Mouse (Mus musculus) MEL (cell line): ENCODE measurements around the gene Rnaseh2b. TPM values are rescaled to one million over a fixed set of nuclear protein-coding genes. Genes with fewer than 3 reads are reported as not detected.

Source experiments
- DNase-seq: peaks from one replicate; pipeline ENCODE4 v3.0.0; 2011; ENCODE audit warnings: low read depth, low spot score
- H3K27ac ChIP-seq: 2 replicates; pipeline ENCODE4 v1.5.1; 2012; ENCODE audit warnings: low read depth, mild to moderate bottlenecking, control low read depth, low read length, moderate library complexity; ENCODE audit not compliant: control insufficient read depth
- H3K27me3 ChIP-seq, 2 experiments: fragments of 150-350 bp in 1 of 2; sonication (generic) in 1 of 2; 2 replicates each; pipeline ENCODE4 v1.6.1; 2012; ENCODE audit warnings: low read length in 2 of 2, mild to moderate bottlenecking in 2 of 2, improper control_type of control experiment in 1 of 2, moderate library complexity in 1 of 2; ENCODE audit not compliant: insufficient read depth in 2 of 2, control insufficient read depth in 1 of 2
- H3K36me3 ChIP-seq, 2 experiments: 2 replicates each; pipeline ENCODE4 v1.6.1; 2012 to 2014; ENCODE audit warnings: low read length in 2 of 2, improper control_type of control experiment in 1 of 2, inconsistent platforms in 1 of 2, mild to moderate bottlenecking in 1 of 2; ENCODE audit not compliant: insufficient read depth in 2 of 2, control insufficient read depth in 1 of 2
- H3K4me1 ChIP-seq, 2 experiments: fragments of 150-350 bp in 1 of 2; sonication (generic) in 1 of 2; 2 replicates each; pipeline ENCODE4 v1.6.1; 2012; ENCODE audit warnings: low read length in 2 of 2, improper control_type of control experiment in 1 of 2, mild to moderate bottlenecking in 1 of 2; ENCODE audit not compliant: insufficient read depth in 2 of 2, control insufficient read depth in 1 of 2
- H3K4me3 ChIP-seq, 2 experiments: fragments of 150-350 bp in 1 of 2; sonication (generic) in 1 of 2; 2 replicates each; pipeline ENCODE4 v1.5.1; 2012; ENCODE audit warnings: low read depth in 2 of 2, low read length in 2 of 2, mild to moderate bottlenecking in 2 of 2, moderate library complexity in 2 of 2, control low read depth in 1 of 2, improper control_type of control experiment in 1 of 2; ENCODE audit not compliant: control insufficient read depth in 1 of 2, insufficient read depth in 1 of 2
- H3K79me2 ChIP-seq: 2 replicates; pipeline ENCODE4 v1.6.1; 2012; ENCODE audit warnings: mild to moderate bottlenecking, low read length, moderate library complexity; ENCODE audit not compliant: control insufficient read depth, poor library complexity, insufficient read depth
- H3K9ac ChIP-seq: 2 replicates; pipeline ENCODE4 v1.6.1; 2012; ENCODE audit warnings: low read depth, mild to moderate bottlenecking, control low read depth, low read length, moderate library complexity; ENCODE audit not compliant: control insufficient read depth, poor library complexity, severe bottlenecking
- H3K9me3 ChIP-seq: fragments of 150-350 bp; sonication (generic); replicated peaks from 2 replicates; pipeline ENCODE4 v1.6.1; 2012; ENCODE audit warnings: mild to moderate bottlenecking, low read length, improper control_type of control experiment, moderate library complexity; ENCODE audit not compliant: insufficient read depth
- CHD1 ChIP-seq: IDR thresholded peaks from 2 replicates; pipeline ENCODE4 v1.6.1; 2012; ENCODE audit warnings: low read depth, mild to moderate bottlenecking, inconsistent platforms, low read length, improper control_type of control experiment
- CTCF ChIP-seq, 3 experiments: IDR thresholded peaks in 2 of 3; conservative IDR thresholded peaks in 1 of 3; 2 replicates each; pipeline ENCODE4 v1.5.1; 2011 to 2012; ENCODE audit warnings: low read length in 3 of 3, low read depth in 2 of 3, mild to moderate bottlenecking in 2 of 3, improper control_type of control experiment in 1 of 3, inconsistent platforms in 1 of 3, mixed read lengths in 1 of 3, moderate library complexity in 1 of 3; ENCODE audit not compliant: control insufficient read depth in 1 of 3, insufficient read depth in 1 of 3, poor library complexity in 1 of 3, severe bottlenecking in 1 of 3
- HCFC1 ChIP-seq: IDR thresholded peaks from 2 replicates; pipeline ENCODE4 v1.6.1; 2012; ENCODE audit warnings: low read depth, mild to moderate bottlenecking, inconsistent platforms, low read length, improper control_type of control experiment, moderate library complexity
- MAZ ChIP-seq: IDR thresholded peaks from 2 replicates; pipeline ENCODE4 v1.6.1; 2012; ENCODE audit warnings: low read depth, mild to moderate bottlenecking, inconsistent platforms, low read length, improper control_type of control experiment
- MEF2A ChIP-seq: IDR thresholded peaks from 2 replicates; pipeline ENCODE4 v1.6.1; 2014; ENCODE audit warnings: low read depth, mild to moderate bottlenecking, inconsistent platforms, low read length, improper control_type of control experiment; ENCODE audit not compliant: poor library complexity, insufficient replicate concordance, severe bottlenecking; ENCODE audit errors: extremely low read depth
- MXI1 ChIP-seq: IDR thresholded peaks from 2 replicates; pipeline ENCODE4 v1.6.1; 2011; ENCODE audit warnings: mild to moderate bottlenecking, low read depth, low read length, improper control_type of control experiment
- MYB ChIP-seq: IDR thresholded peaks from 2 replicates; pipeline ENCODE4 v1.6.1; 2011; ENCODE audit warnings: mild to moderate bottlenecking, low read depth, low read length, improper control_type of control experiment
- NELFE ChIP-seq: IDR thresholded peaks from 2 replicates; pipeline ENCODE4 v1.6.1; 2011; ENCODE audit warnings: low read depth, low read length, improper control_type of control experiment
- NRF1 ChIP-seq: IDR thresholded peaks from 2 replicates; pipeline ENCODE4 v1.6.1; 2014; ENCODE audit warnings: low read depth, mild to moderate bottlenecking, inconsistent platforms, low read length, improper control_type of control experiment, moderate library complexity; ENCODE audit not compliant: poor library complexity, insufficient read depth, severe bottlenecking
- POLR2AphosphoS2 ChIP-seq: IDR thresholded peaks from 2 replicates; pipeline ENCODE4 v1.6.1; 2011; ENCODE audit warnings: low read length, improper control_type of control experiment
- RAD21 ChIP-seq: IDR thresholded peaks from 2 replicates; pipeline ENCODE4 v1.6.1; 2011; ENCODE audit warnings: mild to moderate bottlenecking, low read depth, low read length, improper control_type of control experiment
- RCOR1 ChIP-seq: IDR thresholded peaks from 2 replicates; pipeline ENCODE4 v1.6.1; 2012; ENCODE audit warnings: low read depth, mild to moderate bottlenecking, inconsistent platforms, low read length, improper control_type of control experiment
- SMC3 ChIP-seq: IDR thresholded peaks from 2 replicates; pipeline ENCODE4 v1.6.1; 2011; ENCODE audit warnings: low read depth, low read length, improper control_type of control experiment
- TCF12 ChIP-seq: IDR thresholded peaks from 2 replicates; pipeline ENCODE4 v1.6.1; 2014; ENCODE audit warnings: low read depth, mild to moderate bottlenecking, inconsistent platforms, low read length, improper control_type of control experiment, moderate library complexity
- UBTF ChIP-seq: IDR thresholded peaks from 2 replicates; pipeline ENCODE4 v1.6.1; 2012; ENCODE audit warnings: low read depth, mild to moderate bottlenecking, inconsistent platforms, low read length, improper control_type of control experiment, moderate library complexity, borderline replicate concordance; ENCODE audit not compliant: insufficient read depth
- USF1 ChIP-seq: IDR thresholded peaks from 2 replicates; pipeline ENCODE4 v1.6.1; 2014; ENCODE audit warnings: low read depth, mild to moderate bottlenecking, inconsistent platforms, low read length, improper control_type of control experiment, moderate library complexity
- ZC3H11A ChIP-seq: IDR thresholded peaks from 2 replicates; pipeline ENCODE4 v1.6.1; 2012; ENCODE audit warnings: low read depth, mild to moderate bottlenecking, inconsistent platforms, low read length, improper control_type of control experiment
- ZMIZ1 ChIP-seq: IDR thresholded peaks from 2 replicates; pipeline ENCODE4 v1.6.1; 2012; ENCODE audit warnings: low read depth, mild to moderate bottlenecking, inconsistent platforms, low read length, improper control_type of control experiment, moderate library complexity
- ZNF384 ChIP-seq: IDR thresholded peaks from 2 replicates; pipeline ENCODE4 v1.6.1; 2012; ENCODE audit warnings: low read depth, mild to moderate bottlenecking, inconsistent platforms, low read length, improper control_type of control experiment
- polyA plus RNA-seq, 2 experiments: library from polyadenylated mRNA; stranded (reverse) in 1 of 2; unstranded in 1 of 2; fragments of >175 nt in 1 of 2; fragments of >200 nt in 1 of 2; gene quantifications; 2 replicates each; pipeline versions ENCODE4 v1.2.1 to v1.2.4; 2012; ENCODE audit warnings: low replicate concordance in 2 of 2, low read depth in 1 of 2; ENCODE audit not compliant: insufficient read length in 2 of 2, insufficient read depth in 1 of 2, missing spikeins in 1 of 2
- total RNA-seq: library from RNA; depleted of rRNA; stranded (reverse); fragments of 300-350 nt; gene quantifications from 2 replicates; pipeline ENCODE4 v1.2.3, GENCODE M21; 2012

Gene Rnaseh2b
- total and polyA plus RNA-seq, 3 experiments: 50.2 to 412 (median 88.2) TPM

- Histone ChIP-seq H3K9me3 (no peaks in the 10 kb centered on the region), H3K79me2 (no peaks in the 10 kb centered on the region), H3K36me3 (no peaks in the 10 kb centered on the region; a peak in 1 of 4 replicates), H3K4me1 (peaks cover 0 to 4% of the 10 kb centered on the region in 2 experiments; a peak in 1 of 4 replicates), H3K9ac (no peak overlapping the region), H3K27ac (no peak overlapping the region), H3K4me3 (no peak overlapping the region), H3K27me3 (no peaks in the 10 kb centered on the region; a peak in 1 of 4 replicates)
- no peak for TF ChIP-seq NRF1
- no peak for DNase-seq
These were observed 43.1 kb upstream of the Rnaseh2b start for GRCm38 (mm10) chr14:62249251-62249650.

GRCm38 (mm10) chr14:62250046-62250445, 42.3 kb upstream of the Rnaseh2b start:
- no peak for DNase-seq
- Histone ChIP-seq H3K27me3 (no peaks in the 10 kb centered on the region; a peak in 1 of 4 replicates), H3K9me3 (no peaks in the 10 kb centered on the region), H3K4me3 (no peak overlapping the region), H3K36me3 (no peaks in the 10 kb centered on the region; a peak in 1 of 4 replicates), H3K4me1 (peaks cover 0 to 4% of the 10 kb centered on the region in 2 experiments; a peak in 1 of 4 replicates), H3K79me2 (no peaks in the 10 kb centered on the region), H3K9ac (no peak overlapping the region), H3K27ac (no peak overlapping the region)
- TF ChIP-seq CHD1 (no peak), UBTF (no peak), MEF2A (no peak), CTCF (IDR thresholded peaks at IDR 0.05 in 2 of 3, conservative IDR thresholded peaks at IDR 0.05 in 1 of 3; ENCODE audit: control insufficient read depth in 1 of 3, insufficient read depth in 1 of 3, low read depth in 2 of 3, low read length in 3 of 3, poor library complexity in 1 of 3, severe bottlenecking in 1 of 3) (no peak), MYB (no peak), HCFC1 (no peak), USF1 (no peak), ZMIZ1 (no peak), TCF12 (no peak), RCOR1 (no peak), MXI1 (no peak), MAZ (no peak)

DNA sequence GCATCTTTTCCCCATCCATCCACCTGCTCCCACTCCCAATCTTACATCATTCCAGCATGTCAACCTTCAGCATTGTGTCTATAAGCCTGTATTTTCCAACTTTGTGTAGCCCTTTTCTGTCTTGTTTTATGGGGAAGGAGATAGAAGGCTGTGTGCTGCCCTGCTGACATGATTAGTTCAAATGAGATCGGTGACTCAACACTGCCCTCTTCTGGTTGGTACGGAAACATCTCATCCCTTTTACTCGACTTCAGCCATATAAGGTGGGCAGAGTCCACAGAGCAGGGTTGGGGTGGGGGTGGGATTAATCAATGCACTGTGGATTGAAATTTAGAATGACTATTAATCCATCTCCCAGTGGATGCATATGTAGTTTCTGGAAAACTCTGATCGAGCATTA, 40.4 kb upstream of the Rnaseh2b start:
- H3K9ac ChIP-seq: no peak overlapping the region
- H3K36me3 ChIP-seq: no peaks in the 10 kb centered on the region
- no peaks in the 10 kb centered on the region for H3K79me2 ChIP-seq
- peak; percentile 79 for DNase-seq
- no peaks in the 10 kb centered on the region; a peak in 1 of 4 replicates for H3K27me3 ChIP-seq
- H3K9me3 ChIP-seq: no peaks in the 10 kb centered on the region
- no peaks in the 10 kb centered on the region for H3K4me1 ChIP-seq
- no peak overlapping the region for H3K27ac ChIP-seq
- H3K4me3 ChIP-seq: no peak overlapping the region
- peak; percentile 81 for TF ChIP-seq ZC3H11A
- TF ChIP-seq SMC3: peak; percentile 59
- peak; percentile 64 to 66 (median 65) for TF ChIP-seq CTCF (IDR thresholded peaks at IDR 0.05 in 2 of 3, conservative IDR thresholded peaks at IDR 0.05 in 1 of 3; ENCODE audit: control insufficient read depth in 1 of 3, insufficient read depth in 1 of 3, low read depth in 2 of 3, low read length in 3 of 3, poor library complexity in 1 of 3, severe bottlenecking in 1 of 3)
- TF ChIP-seq RAD21: peak; percentile 70
- TF ChIP-seq NELFE: no peak
- no peak for TF ChIP-seq ZNF384
- TF ChIP-seq TCF12: no peak
- TF ChIP-seq POLR2AphosphoS2: no peak
